Comparison of ENCODE assay signal across 14 mouse cellular contexts in genomic region chr15:11062903-11063302, GRCm38 (mm10). TPM values are rescaled to one million over a fixed set of nuclear protein-coding genes. Genes with fewer than 3 reads are reported as not detected.
"Had no signal": no experiment of that assay in that cellular context is flagged by ENCODE, and none has a peak within 500 bp of the region (broad histone marks: within the 10 kb centered on the region; RNA-seq: fewer than 3 reads in every experiment).

No protein-coding gene starts in this region.

- ATAC-seq: liver, postnatal 0 days had no signal

- H3K27ac ChIP-seq: liver, embryonic 13.5 days; neural tube, embryonic 12.5 days; stomach, postnatal 0 days had no signal

- H3K36me3 ChIP-seq: liver, embryonic 13.5 days; neural tube, embryonic 12.5 days had no signal

- H3K4me3 ChIP-seq: liver, embryonic 13.5 days; neural tube, embryonic 12.5 days had no signal

- H3K27me3 ChIP-seq: liver, embryonic 13.5 days; neural tube, embryonic 12.5 days had no signal

- H3K9ac ChIP-seq: liver, embryonic 13.5 days; liver, postnatal 0 days; neural tube, embryonic 12.5 days had no signal

- H3K4me2 ChIP-seq: liver, embryonic 13.5 days; neural tube, embryonic 12.5 days had no signal

- H3K9me3 ChIP-seq: liver, embryonic 13.5 days; neural tube, embryonic 12.5 days had no signal

- DNase-seq: kidney, adult 18-20 months; liver; liver, embryonic 13.5 days; liver, postnatal 0 days; lung, postnatal 36 days; midbrain, embryonic 14.5 days; thymus, postnatal 4 days had no signal

RNA-seq across cellular contexts. Expression of gene Adamts12, which starts 1.7 kb away (rescaled TPM):
- total RNA-seq: monocyte, adult 5-6 weeks; neutrophil, adult 5-6 weeks had no signal

RNA-seq across cellular contexts. Expression of gene Rxfp3, which starts 25.1 kb away (rescaled TPM):
- total RNA-seq: megakaryocyte progenitor cell, adult 5-6 weeks; monocyte, adult 5-6 weeks; neutrophil, adult 5-6 weeks had no signal
- polyA plus RNA-seq: intestine, embryonic 14.5 days; large intestine, adult 2 months; liver, embryonic 13.5 days; liver, postnatal 0 days had no signal
